Mouse (Mus musculus): ENCODE results near the gene Phldb2. TPM values are rescaled to one million over a fixed set of nuclear protein-coding genes. Genes with fewer than 3 reads are reported as not detected.

Phldb2 gene
- total and polyA plus RNA-seq, 2 experiments from 2014 or later, result 4.2 to 25.2 TPM

DNA sequence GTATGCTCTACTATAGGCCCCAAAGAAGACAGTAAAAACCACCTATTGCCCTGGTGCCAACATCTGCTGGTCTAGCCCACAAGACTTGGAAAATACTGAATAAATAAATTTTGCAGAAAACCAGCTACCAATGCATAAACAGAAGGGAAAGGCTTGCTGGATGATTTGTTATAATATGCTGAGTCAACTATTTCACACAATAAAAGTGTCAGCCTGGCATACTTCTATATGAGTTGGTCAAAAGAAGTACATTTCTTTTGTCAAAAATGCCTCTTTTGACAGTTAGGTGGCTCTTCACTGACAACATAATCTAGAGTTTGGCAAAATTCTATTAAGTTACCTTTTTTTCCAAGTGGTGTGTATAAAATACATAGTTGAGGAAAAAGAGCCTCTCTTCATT lies 141.6 kb downstream of the Phldb2 start:
- no peak for TF ChIP-seq CTCF (IDR thresholded peaks at IDR 0.05; ENCODE audit: low read depth)
- Histone ChIP-seq H3K4me3 (ENCODE audit: low read depth, low read length) (no peak overlapping the region), H3K27me3 (ENCODE audit: insufficient read depth, low read length) (no peaks in the 10 kb centered on the region), H3K4me2 (ENCODE audit: low read depth) (no peak overlapping the region), H3K36me3 (ENCODE audit: insufficient read depth) (no peaks in the 10 kb centered on the region), H3K27ac (ENCODE audit: low read depth, low read length) (no peak overlapping the region), H3K4me1 (ENCODE audit: insufficient read depth) (no peaks in the 10 kb centered on the region), H3K9ac (no peak overlapping the region), H3K9me3 (ENCODE audit: low read length) (no peaks in the 10 kb centered on the region)
- DNase-seq (no peak), ATAC-seq (no peak)

DNA sequence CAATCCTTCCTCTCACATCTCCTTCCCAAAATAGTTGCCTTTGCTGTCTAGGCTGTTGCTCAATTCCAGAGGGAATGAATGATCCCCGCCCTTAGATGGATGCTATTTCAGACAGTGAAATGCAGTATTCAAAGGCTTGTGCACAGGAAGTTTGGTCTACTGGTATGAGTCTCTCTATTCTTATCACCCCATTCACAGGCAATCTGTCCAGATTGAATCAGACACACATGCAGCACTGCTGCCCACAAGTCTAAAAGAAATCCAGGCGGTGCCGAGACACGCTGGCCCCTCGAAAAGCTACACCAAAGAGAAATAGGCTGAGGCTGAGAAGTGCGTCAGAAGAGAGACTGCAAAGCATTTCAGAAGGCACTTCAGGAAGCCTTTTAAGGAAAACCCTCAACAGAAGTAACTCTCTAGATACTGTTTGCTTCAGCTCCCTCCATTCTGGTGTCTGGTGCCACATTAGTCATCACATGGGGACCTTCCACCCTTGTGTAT lies 142.5 kb downstream of the Phldb2 start:
- Histone ChIP-seq H3K4me3 (ENCODE audit: low read depth, low read length) (no peak overlapping the region), H3K4me2 (ENCODE audit: low read depth) (no peak overlapping the region), H3K36me3 (ENCODE audit: insufficient read depth) (no peaks in the 10 kb centered on the region), H3K9me3 (ENCODE audit: low read length) (no peaks in the 10 kb centered on the region), H3K27me3 (ENCODE audit: insufficient read depth, low read length) (no peaks in the 10 kb centered on the region), H3K9ac (no peak overlapping the region), H3K4me1 (ENCODE audit: insufficient read depth) (no peaks in the 10 kb centered on the region), H3K27ac (ENCODE audit: low read depth, low read length) (no peak overlapping the region)
- ATAC-seq, result no peak
- 87% methylated on average over 6 of the region's 6 CpGs for WGBS
- TF ChIP-seq CTCF (IDR thresholded peaks at IDR 0.05; ENCODE audit: low read depth), result no peak
- no peak for DNase-seq

DNA sequence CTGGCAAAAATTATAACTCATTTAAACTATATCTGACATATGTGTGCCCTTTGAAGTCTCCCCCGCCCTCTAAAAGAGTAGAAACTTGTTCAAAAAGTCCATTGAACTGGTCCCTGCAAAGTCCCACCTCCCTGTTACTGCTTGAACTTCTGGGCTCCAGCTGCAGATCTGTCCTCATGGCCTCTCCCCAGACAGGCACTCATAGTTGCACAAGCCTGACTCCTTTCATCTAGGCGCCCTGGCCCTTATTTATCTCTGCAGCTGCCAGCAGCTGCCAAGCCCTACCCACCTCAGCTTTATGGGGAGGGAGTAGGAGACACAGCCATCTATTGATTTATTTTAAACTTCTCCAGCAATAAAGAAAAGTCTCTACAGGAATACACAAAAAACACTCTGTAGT lies 143.2 kb downstream of the Phldb2 start:
- Histone ChIP-seq H3K9ac (no peak overlapping the region), H3K4me1 (ENCODE audit: insufficient read depth) (no peaks in the 10 kb centered on the region), H3K36me3 (ENCODE audit: insufficient read depth) (no peaks in the 10 kb centered on the region), H3K9me3 (ENCODE audit: low read length) (no peaks in the 10 kb centered on the region), H3K4me2 (ENCODE audit: low read depth) (no peak overlapping the region), H3K4me3 (ENCODE audit: low read depth, low read length) (no peak overlapping the region), H3K27ac (ENCODE audit: low read depth, low read length) (no peak overlapping the region), H3K27me3 (ENCODE audit: insufficient read depth, low read length) (no peaks in the 10 kb centered on the region)
- ATAC-seq, result no peak
- TF ChIP-seq CTCF (IDR thresholded peaks at IDR 0.05; ENCODE audit: low read depth), result no peak
- no peak for DNase-seq
- WGBS, result 77% methylated on average over 2 of the region's 2 CpGs

DNA sequence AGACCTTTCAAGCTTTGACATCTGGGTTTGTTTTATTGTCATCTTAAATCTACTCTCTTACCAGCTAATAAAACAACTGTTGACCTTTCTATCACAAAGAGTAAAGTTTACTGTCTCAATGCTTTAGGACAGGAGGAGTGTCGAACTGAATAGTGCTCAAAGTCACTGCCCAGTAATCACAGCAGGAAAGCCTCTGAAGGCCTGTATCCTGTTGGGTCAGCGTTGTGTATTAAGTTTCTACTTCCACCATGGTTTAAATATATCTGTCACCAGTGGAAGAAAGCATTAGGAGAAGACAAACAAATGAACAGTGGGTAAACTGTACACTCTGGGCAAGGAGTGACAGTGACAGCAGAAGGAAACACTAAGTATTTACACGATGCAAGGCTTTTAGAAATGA lies 148.7 kb downstream of the Phldb2 start:
- WGBS, result 80% methylated on average over 3 of the region's 3 CpGs
- H3K4me1 ChIP-seq (ENCODE audit: insufficient read depth), result no peaks in the 10 kb centered on the region
- no peaks in the 10 kb centered on the region for H3K9me3 ChIP-seq (ENCODE audit: low read length)
- no peak overlapping the region for H3K9ac ChIP-seq
- no peak overlapping the region for H3K4me2 ChIP-seq (ENCODE audit: low read depth)
- no peaks in the 10 kb centered on the region for H3K27me3 ChIP-seq (ENCODE audit: insufficient read depth, low read length)
- TF ChIP-seq CTCF (IDR thresholded peaks at IDR 0.05; ENCODE audit: low read depth), result no peak
- H3K27ac ChIP-seq (ENCODE audit: low read depth, low read length), result no peak overlapping the region
- DNase-seq (no peak), ATAC-seq (no peak)
- H3K4me3 ChIP-seq (ENCODE audit: low read depth, low read length), result no peak overlapping the region
- H3K36me3 ChIP-seq (ENCODE audit: insufficient read depth), result no peaks in the 10 kb centered on the region

DNA sequence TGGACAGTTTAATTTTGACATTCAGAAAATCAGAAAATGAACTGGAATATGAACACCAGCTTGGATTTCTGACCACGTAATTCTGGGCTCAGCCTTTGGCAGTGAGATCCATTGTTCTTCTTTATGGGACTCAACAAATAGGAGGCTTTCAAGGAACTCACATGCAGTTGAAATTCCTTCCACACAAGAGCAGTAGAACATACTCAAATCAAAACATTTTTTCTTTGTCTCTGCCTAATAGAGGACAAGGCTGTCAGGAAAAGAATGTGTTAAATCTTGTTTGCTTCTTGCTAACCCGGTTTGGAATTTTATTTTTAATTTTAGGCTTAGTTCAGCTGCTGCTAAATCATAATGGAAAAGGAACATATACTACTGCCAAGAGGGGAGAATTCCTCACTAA lies 153.0 kb downstream of the Phldb2 start:
- DNase-seq (no peak), ATAC-seq (no peak; the same call in 1 of the 2 replicates)
- Histone ChIP-seq H3K27ac (ENCODE audit: low read depth, low read length) (no peak overlapping the region), H3K4me1 (ENCODE audit: insufficient read depth) (no peaks in the 10 kb centered on the region), H3K9me3 (ENCODE audit: low read length) (no peaks in the 10 kb centered on the region), H3K4me3 (ENCODE audit: low read depth, low read length) (no peak overlapping the region), H3K9ac (no peak overlapping the region), H3K36me3 (ENCODE audit: insufficient read depth) (no peaks in the 10 kb centered on the region), H3K27me3 (ENCODE audit: insufficient read depth, low read length) (no peaks in the 10 kb centered on the region), H3K4me2 (ENCODE audit: low read depth) (no peak overlapping the region)
- 47% methylated on average over 2 of the region's 2 CpGs for WGBS
- TF ChIP-seq CTCF (IDR thresholded peaks at IDR 0.05; ENCODE audit: low read depth), result 0 out of 2 replicates have a peak, but pooled peaks have one; percentile 7

DNA sequence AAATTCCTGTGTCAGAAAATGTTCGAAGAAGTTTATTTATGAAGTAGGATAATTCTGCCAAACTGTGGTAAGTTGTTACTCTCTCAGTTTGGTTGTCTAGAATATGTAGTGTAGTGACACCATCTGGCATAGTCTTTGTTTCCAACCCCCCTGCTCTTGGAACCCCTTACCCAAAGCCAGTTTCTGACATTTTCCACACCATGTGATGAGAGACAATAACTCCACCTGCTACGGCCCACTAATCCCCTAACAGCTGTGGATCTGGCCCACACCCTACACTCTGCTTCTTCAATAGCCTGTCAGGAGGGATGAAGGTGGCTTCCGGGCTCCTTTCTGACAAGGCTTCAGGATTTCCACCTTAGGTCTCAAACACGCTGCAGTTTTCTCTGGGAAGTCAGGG lies 154.2 kb downstream of the Phldb2 start:
- ATAC-seq, result peak; percentile 60

DNA sequence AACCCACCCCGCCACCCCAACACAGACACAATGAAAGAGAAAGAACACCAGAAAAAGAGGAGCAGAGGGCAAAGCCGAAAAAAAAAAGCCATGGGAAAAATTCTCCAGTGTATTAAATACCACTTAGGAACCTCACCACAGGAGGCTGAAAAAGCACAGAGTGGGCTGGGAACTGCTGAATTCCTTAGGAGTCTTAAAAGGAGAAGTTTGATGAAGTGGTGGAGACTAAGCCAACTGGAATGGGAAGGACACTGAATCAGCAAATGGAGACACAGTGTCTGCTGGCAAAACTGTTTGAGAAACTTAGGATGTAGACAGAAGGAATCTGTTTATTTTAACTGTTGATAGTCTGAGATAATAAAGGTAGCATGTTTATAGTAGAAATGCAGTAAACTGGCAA lies 154.8 kb downstream of the Phldb2 start:
- H3K4me1 ChIP-seq (ENCODE audit: insufficient read depth), result no peaks in the 10 kb centered on the region
- ATAC-seq (no peak), DNase-seq (no peak)
- no peaks in the 10 kb centered on the region for H3K27me3 ChIP-seq (ENCODE audit: insufficient read depth, low read length)
- 81% methylated on average over 2 of the region's 2 CpGs for WGBS
- no peak overlapping the region for H3K4me3 ChIP-seq (ENCODE audit: low read depth, low read length)
- TF ChIP-seq CTCF (IDR thresholded peaks at IDR 0.05; ENCODE audit: low read depth), result no peak
- no peaks in the 10 kb centered on the region for H3K9me3 ChIP-seq (ENCODE audit: low read length)
- H3K4me2 ChIP-seq (ENCODE audit: low read depth), result no peak overlapping the region
- no peaks in the 10 kb centered on the region for H3K36me3 ChIP-seq (ENCODE audit: insufficient read depth)
- no peak overlapping the region for H3K9ac ChIP-seq
- no peak overlapping the region for H3K27ac ChIP-seq (ENCODE audit: low read depth, low read length)

More for the DNA sequence above, 154.2 kb downstream of the Phldb2 start:
- H3K9me3 ChIP-seq (ENCODE audit: low read length), result no peaks in the 10 kb centered on the region
- no peaks in the 10 kb centered on the region for H3K36me3 ChIP-seq (ENCODE audit: insufficient read depth)
- H3K4me3 ChIP-seq (ENCODE audit: low read depth, low read length), result no peak overlapping the region
- no peak for TF ChIP-seq CTCF (IDR thresholded peaks at IDR 0.05; ENCODE audit: low read depth)
- no peaks in the 10 kb centered on the region for H3K4me1 ChIP-seq (ENCODE audit: insufficient read depth)
- no peak overlapping the region for H3K4me2 ChIP-seq (ENCODE audit: low read depth)
- WGBS, result 39% methylated on average over 4 of the region's 4 CpGs
- H3K27ac ChIP-seq (ENCODE audit: low read depth, low read length), result no peak overlapping the region
- H3K27me3 ChIP-seq (ENCODE audit: insufficient read depth, low read length), result no peaks in the 10 kb centered on the region
- peak; percentile 4 for DNase-seq
- H3K9ac ChIP-seq, result no peak overlapping the region
